Mouse (Mus musculus) heart, embryonic 11.5 days (tissue): ENCODE measurements at regions not wholly inside any gene's neighbourhood (a gene's known extent, or its start where the extent isn't known, plus 50 kb on each side); places are given as distances from the start of the nearest gene placed in this dataset.

Experiments used
- ATAC-seq: fragments of 200-750 bp; cut with Nextera tagmentation; replicated peaks from 2 replicates; pipeline ENCODE4 v1.8.0; 2017; ENCODE audit warnings: moderate library complexity; ENCODE audit not compliant: insufficient number of reproducible peaks, low FRiP score, low TSS enrichment
- H3K27ac ChIP-seq: fragments of 300-500 bp; sonication (generic); 2 replicates; pipeline ENCODE4 v1.5.1; 2014; ENCODE audit warnings: mild to moderate bottlenecking, low read depth, low read length
- H3K27me3 ChIP-seq: fragments of 300-500 bp; sonication (generic); 2 replicates; pipeline ENCODE4 v1.6.1; 2014; ENCODE audit warnings: mild to moderate bottlenecking, low read length, mixed read lengths; ENCODE audit not compliant: control insufficient read depth, insufficient read depth
- H3K36me3 ChIP-seq: fragments of 300-500 bp; sonication (generic); 2 replicates; pipeline ENCODE4 v1.6.1; 2014; ENCODE audit warnings: mild to moderate bottlenecking, low read length, moderate library complexity, mixed read lengths; ENCODE audit not compliant: control insufficient read depth, insufficient read depth
- H3K4me1 ChIP-seq: fragments of 300-500 bp; sonication (generic); 2 replicates; pipeline ENCODE4 v1.6.1; 2014; ENCODE audit warnings: low read length; ENCODE audit not compliant: control insufficient read depth, insufficient read depth
- H3K4me2 ChIP-seq: fragments of 300-500 bp; sonication (generic); 2 replicates; pipeline ENCODE4 v1.6.1; 2014; ENCODE audit warnings: mild to moderate bottlenecking, moderate library complexity
- H3K4me3 ChIP-seq: fragments of 300-500 bp; sonication (generic); 2 replicates; pipeline ENCODE4 v1.5.1; 2014; ENCODE audit warnings: low read depth, low read length
- H3K9ac ChIP-seq: fragments of 300-500 bp; sonication (generic); 2 replicates; pipeline ENCODE4 v1.6.1; 2014; ENCODE audit warnings: mild to moderate bottlenecking, low read depth, low read length, moderate library complexity
- H3K9me3 ChIP-seq: fragments of 300-500 bp; sonication (generic); replicated peaks from 2 replicates; pipeline ENCODE4 v1.6.1; 2016; ENCODE audit warnings: low read length; ENCODE audit not compliant: control insufficient read depth
- WGBS: fragments of 180-500 bp; shearing (Covaris S2); extraction: QIAGEN DNeasy Blood & Tissue Kit; methylation state at CpG from one replicate; pipeline ENCODE4 v1.1.7; 2014; ENCODE audit not compliant: insufficient replicate concordance; 5-methylcytosine and 5-hydroxymethylcytosine counted together

GRCm38 (mm10) chr2:148217136-148217535 is 170.4 kb upstream of the Foxa2 start:
- no peaks in the 10 kb centered on the region for H3K36me3 ChIP-seq
- no peak overlapping the region for H3K9ac ChIP-seq
- no peaks in the 10 kb centered on the region for H3K9me3 ChIP-seq
- H3K4me3 ChIP-seq: no peak overlapping the region
- no peak overlapping the region for H3K27ac ChIP-seq
- no peak for ATAC-seq
- WGBS: 79% methylated on average over 4 of the region's 4 CpGs
- no peaks in the 10 kb centered on the region for H3K4me1 ChIP-seq
- H3K4me2 ChIP-seq: no peak overlapping the region
- H3K27me3 ChIP-seq: no peaks in the 10 kb centered on the region

GRCm38 (mm10) chr2:148233691-148234300 is 161.3 kb upstream of the Sstr4 start:
- no peaks in the 10 kb centered on the region for H3K36me3 ChIP-seq
- no peaks in the 10 kb centered on the region for H3K9me3 ChIP-seq
- 69% methylated on average over 1 of the region's 1 CpGs for WGBS
- H3K4me3 ChIP-seq: no peak overlapping the region
- no peak for ATAC-seq
- H3K27ac ChIP-seq: no peak overlapping the region
- H3K27me3 ChIP-seq: no peaks in the 10 kb centered on the region
- no peak overlapping the region for H3K9ac ChIP-seq
- no peaks in the 10 kb centered on the region for H3K4me1 ChIP-seq
- no peak overlapping the region for H3K4me2 ChIP-seq

GRCm38 (mm10) chr2:148237121-148237520 is 158.0 kb upstream of the Sstr4 start:
- Histone ChIP-seq H3K36me3 (no peaks in the 10 kb centered on the region), H3K4me2 (no peak overlapping the region), H3K9ac (no peak overlapping the region), H3K4me3 (no peak overlapping the region), H3K9me3 (no peaks in the 10 kb centered on the region), H3K27me3 (no peaks in the 10 kb centered on the region), H3K4me1 (no peaks in the 10 kb centered on the region; the same call in 1 of the 2 replicates), H3K27ac (no peak overlapping the region)
- 82% methylated on average over 4 of the region's 4 CpGs for WGBS
- ATAC-seq: no peak

GRCm38 (mm10) chr2:148239046-148239445 is 156.1 kb upstream of the Sstr4 start:
- no peak for ATAC-seq
- WGBS: 31% methylated on average over 3 of the region's 3 CpGs
- Histone ChIP-seq H3K27me3 (no peaks in the 10 kb centered on the region), H3K27ac (no peak overlapping the region), H3K36me3 (no peaks in the 10 kb centered on the region), H3K4me3 (no peak overlapping the region), H3K4me2 (no peak overlapping the region), H3K9me3 (no peaks in the 10 kb centered on the region), H3K9ac (no peak overlapping the region), H3K4me1 (no peaks in the 10 kb centered on the region; the same call in 1 of the 2 replicates)

- Histone ChIP-seq H3K27ac (no peak overlapping the region), H3K9me3 (no peaks in the 10 kb centered on the region), H3K4me1 (no peaks in the 10 kb centered on the region; the same call in 1 of the 2 replicates), H3K36me3 (no peaks in the 10 kb centered on the region), H3K4me2 (no peak overlapping the region), H3K4me3 (no peak overlapping the region), H3K27me3 (no peaks in the 10 kb centered on the region), H3K9ac (no peak overlapping the region)
- no peak for ATAC-seq
- 83% methylated on average over 4 of the region's 4 CpGs for WGBS
Measured at GRCm38 (mm10) chr2:148242242-148242641, 152.9 kb upstream of the Sstr4 start.

GRCm38 (mm10) chr2:148245575-148245974 is 149.6 kb upstream of the Sstr4 start:
- H3K9ac ChIP-seq: no peak overlapping the region
- no peak for ATAC-seq
- no peak overlapping the region for H3K4me2 ChIP-seq
- WGBS: 71% methylated on average over 2 of the region's 2 CpGs
- H3K4me1 ChIP-seq: no peaks in the 10 kb centered on the region; the same call in 1 of the 2 replicates
- H3K27me3 ChIP-seq: no peaks in the 10 kb centered on the region
- no peak overlapping the region for H3K27ac ChIP-seq
- no peaks in the 10 kb centered on the region for H3K36me3 ChIP-seq
- H3K4me3 ChIP-seq: no peak overlapping the region
- no peaks in the 10 kb centered on the region for H3K9me3 ChIP-seq

- ATAC-seq: no peak
- no peak overlapping the region for H3K4me2 ChIP-seq
- no peaks in the 10 kb centered on the region for H3K4me1 ChIP-seq
- no peak overlapping the region for H3K27ac ChIP-seq
- H3K9me3 ChIP-seq: no peaks in the 10 kb centered on the region
- H3K9ac ChIP-seq: no peak overlapping the region
- no peaks in the 10 kb centered on the region for H3K27me3 ChIP-seq
- no peaks in the 10 kb centered on the region for H3K36me3 ChIP-seq
- 75% methylated on average over 1 of the region's 1 CpGs for WGBS
- no peak overlapping the region for H3K4me3 ChIP-seq
Measured at GRCm38 (mm10) chr2:148250902-148251301, 144.2 kb upstream of the Sstr4 start.

- Histone ChIP-seq H3K27me3 (no peaks in the 10 kb centered on the region), H3K4me3 (no peak overlapping the region), H3K36me3 (no peaks in the 10 kb centered on the region), H3K9ac (no peak overlapping the region), H3K4me1 (no peaks in the 10 kb centered on the region), H3K9me3 (no peaks in the 10 kb centered on the region), H3K4me2 (no peak overlapping the region), H3K27ac (no peak overlapping the region)
- no peak for ATAC-seq
Measured at GRCm38 (mm10) chr2:148255662-148256061, 139.5 kb upstream of the Sstr4 start.

- H3K4me1 ChIP-seq: no peaks in the 10 kb centered on the region
- H3K36me3 ChIP-seq: no peaks in the 10 kb centered on the region
- WGBS: 68% methylated on average over 3 of the region's 3 CpGs
- no peak overlapping the region for H3K4me3 ChIP-seq
- no peak overlapping the region for H3K4me2 ChIP-seq
- H3K9me3 ChIP-seq: no peaks in the 10 kb centered on the region
- H3K27me3 ChIP-seq: 0 out of 2 replicates have a peak, but pooled peaks cover 4% of the 10 kb centered on the region
- ATAC-seq: no peak
- no peak overlapping the region for H3K9ac ChIP-seq
- no peak overlapping the region for H3K27ac ChIP-seq
Measured at GRCm38 (mm10) chr2:148264111-148264730, 130.9 kb upstream of the Sstr4 start.
